Mouse (Mus musculus): ENCODE results near the gene Tomm20l.

Tomm20l gene

GRCm38 (mm10) chr12:71154979-71155378 lies 43.8 kb downstream of the Tomm20l start:
- no peak for DNase-seq (ENCODE audit: low read depth, low spot score)

- DNase-seq (ENCODE audit: low read depth, low spot score): no peak
Measured at GRCm38 (mm10) chr12:71157974-71158373, 46.7 kb downstream of the Tomm20l start.

GRCm38 (mm10) chr12:71164410-71164809 lies 53.2 kb downstream of the Tomm20l start:
- DNase-seq (ENCODE audit: low read depth, low spot score): no peak

GRCm38 (mm10) chr12:71169911-71170310 lies 58.7 kb downstream of the Tomm20l start:
- no peak for DNase-seq (ENCODE audit: low read depth, low spot score)
